Mouse (Mus musculus): ENCODE data around the gene Hrct1. TPM values are rescaled to one million over a fixed set of nuclear protein-coding genes. Genes with fewer than 3 reads are reported as not detected.

Gene Hrct1
- polyA plus RNA-seq (2014; fragmentation: Nextera tagmentation; extraction: Ambion mirVana) = 0.29 TPM in 1 of 2 replicates, not detected in the other

DNA sequence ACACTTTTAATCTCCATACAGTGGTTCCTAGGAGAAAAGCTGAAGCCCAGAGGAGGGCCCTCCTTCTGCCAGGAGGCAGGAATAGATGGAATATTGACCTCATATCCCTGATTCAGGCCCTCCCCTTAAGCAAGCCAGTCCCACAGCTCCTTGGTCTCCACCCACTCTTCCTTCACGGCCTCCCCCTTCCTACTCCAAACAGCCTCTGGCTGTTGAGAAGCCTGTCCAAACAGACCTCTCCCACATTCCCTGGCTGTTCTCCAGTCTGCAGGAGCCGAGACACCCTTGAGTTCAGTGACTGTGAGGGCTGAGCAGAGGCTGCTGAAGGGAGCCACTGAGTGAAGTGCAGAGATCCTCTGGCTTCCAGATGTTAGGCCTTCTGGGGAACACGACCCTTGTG, at the start of gene Hrct1:
Hrct1 (plus strand) TSS at position 194 of the 400 bp plus-strand sequence.
- H3K36me3 ChIP-seq (ENCODE audit: control insufficient read depth, insufficient read depth, low read length) = no peaks in the 10 kb centered on the region
- no peak within 1 kb of the TSS for H3K9ac ChIP-seq (ENCODE audit: low read length)
- 34% methylated on average over 3 of the region's 3 CpGs for WGBS
- H3K9me3 ChIP-seq (ENCODE audit: control insufficient read depth, low read length) = no peaks in the 10 kb centered on the region
- H3K4me2 ChIP-seq (ENCODE audit: low read depth, severe bottlenecking) = no peak within 1 kb of the TSS
- no peaks in the 10 kb centered on the region for H3K27me3 ChIP-seq (ENCODE audit: control insufficient read depth, insufficient read depth, low read length)
- ATAC-seq (ENCODE audit: insufficient number of reproducible peaks, low FRiP score, low TSS enrichment, low read depth) = no peak
- H3K27ac ChIP-seq (replicated peaks; ENCODE audit: low read depth, low read length) = no peak within 1 kb of the TSS
- 0 out of 2 replicates have a peak, but pooled peaks cover 2% of the 10 kb centered on the region for H3K4me1 ChIP-seq (ENCODE audit: control insufficient read depth, insufficient read depth, low read length)
- DNase-seq (ENCODE audit: low spot score) = no peak
- H3K4me3 ChIP-seq (ENCODE audit: low read depth, low read length) = no peak within 1 kb of the TSS

DNA sequence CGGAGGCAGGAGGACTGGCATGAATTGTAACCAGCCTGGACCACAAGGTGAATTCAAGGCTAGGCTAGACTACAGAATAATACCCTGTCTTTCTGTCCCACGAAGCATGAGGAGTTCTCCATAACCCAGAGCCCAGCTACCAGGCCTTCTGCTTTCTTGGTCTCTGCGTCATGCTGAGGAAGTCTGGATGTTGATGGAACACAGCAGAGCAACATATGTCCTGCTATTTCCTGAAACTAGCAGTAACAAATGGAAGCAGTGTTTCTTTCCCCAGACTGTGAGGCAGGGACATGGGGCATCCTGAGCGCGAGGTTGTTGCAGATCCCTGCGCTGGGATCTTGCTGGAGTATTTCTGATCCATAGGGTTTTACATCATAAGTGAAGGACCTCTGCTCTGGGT, 48.4 kb upstream of the Hrct1 start:
- H3K4me1 ChIP-seq (ENCODE audit: control insufficient read depth, insufficient read depth, low read length) = no peaks in the 10 kb centered on the region
- no peak overlapping the region for H3K4me2 ChIP-seq (ENCODE audit: low read depth, severe bottlenecking)
- no peak for DNase-seq (ENCODE audit: low spot score)
- H3K27ac ChIP-seq (replicated peaks; ENCODE audit: low read depth, low read length) = no peak overlapping the region
- WGBS = 88% methylated on average over 6 of the region's 6 CpGs
- no peak for ATAC-seq (ENCODE audit: insufficient number of reproducible peaks, low FRiP score, low TSS enrichment, low read depth)
- H3K27me3 ChIP-seq (ENCODE audit: control insufficient read depth, insufficient read depth, low read length) = no peaks in the 10 kb centered on the region
- H3K36me3 ChIP-seq (ENCODE audit: control insufficient read depth, insufficient read depth, low read length) = no peaks in the 10 kb centered on the region; the same call in 1 of the 2 replicates
- H3K4me3 ChIP-seq (ENCODE audit: low read depth, low read length) = no peak overlapping the region
- H3K9me3 ChIP-seq (ENCODE audit: control insufficient read depth, low read length) = no peaks in the 10 kb centered on the region
- no peak overlapping the region for H3K9ac ChIP-seq (ENCODE audit: low read length)

DNA sequence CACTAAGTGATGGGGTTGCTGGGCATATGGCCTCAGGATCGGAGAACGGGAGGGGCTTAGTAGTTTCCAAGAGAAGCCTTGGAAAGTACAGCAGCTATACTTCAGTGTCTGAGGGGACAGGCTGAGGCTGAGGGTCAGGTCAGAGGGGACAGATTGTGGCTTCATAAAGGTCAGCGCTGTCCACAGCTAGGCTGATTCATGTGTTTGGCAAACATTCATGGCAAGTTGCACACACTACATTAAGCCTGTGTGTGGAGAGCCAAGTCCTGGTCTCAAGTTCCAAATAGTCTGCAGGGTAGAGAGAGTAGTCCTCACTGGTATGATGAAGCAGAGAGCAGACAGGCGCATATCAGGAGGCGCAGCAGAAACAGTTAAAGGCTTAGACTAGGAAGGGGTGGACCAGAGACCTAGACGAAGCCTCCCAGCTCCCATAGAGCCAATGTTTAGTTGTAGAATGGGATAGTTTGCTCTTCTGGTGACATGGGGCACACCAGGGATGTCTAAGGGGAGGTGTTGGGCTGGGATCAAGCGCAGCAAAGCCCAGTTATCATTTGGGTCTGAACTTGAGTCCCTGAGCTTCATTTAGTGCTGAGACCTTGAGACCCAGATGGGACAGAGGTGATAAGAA, 47.5 kb upstream of the Hrct1 start:
- H3K27me3 ChIP-seq (ENCODE audit: control insufficient read depth, insufficient read depth, low read length) = no peaks in the 10 kb centered on the region
- ATAC-seq (ENCODE audit: insufficient number of reproducible peaks, low FRiP score, low TSS enrichment, low read depth) = no peak
- no peak for DNase-seq (ENCODE audit: low spot score)
- 83% methylated on average over 7 of the region's 7 CpGs for WGBS
- H3K9me3 ChIP-seq (ENCODE audit: control insufficient read depth, low read length) = no peaks in the 10 kb centered on the region
- H3K4me1 ChIP-seq (ENCODE audit: control insufficient read depth, insufficient read depth, low read length) = no peaks in the 10 kb centered on the region
- H3K4me2 ChIP-seq (ENCODE audit: low read depth, severe bottlenecking) = no peak overlapping the region
- H3K27ac ChIP-seq (replicated peaks; ENCODE audit: low read depth, low read length) = no peak overlapping the region
- H3K9ac ChIP-seq (ENCODE audit: low read length) = no peak overlapping the region
- no peaks in the 10 kb centered on the region; the same call in 1 of the 2 replicates for H3K36me3 ChIP-seq (ENCODE audit: control insufficient read depth, insufficient read depth, low read length)
- H3K4me3 ChIP-seq (ENCODE audit: low read depth, low read length) = no peak overlapping the region

DNA sequence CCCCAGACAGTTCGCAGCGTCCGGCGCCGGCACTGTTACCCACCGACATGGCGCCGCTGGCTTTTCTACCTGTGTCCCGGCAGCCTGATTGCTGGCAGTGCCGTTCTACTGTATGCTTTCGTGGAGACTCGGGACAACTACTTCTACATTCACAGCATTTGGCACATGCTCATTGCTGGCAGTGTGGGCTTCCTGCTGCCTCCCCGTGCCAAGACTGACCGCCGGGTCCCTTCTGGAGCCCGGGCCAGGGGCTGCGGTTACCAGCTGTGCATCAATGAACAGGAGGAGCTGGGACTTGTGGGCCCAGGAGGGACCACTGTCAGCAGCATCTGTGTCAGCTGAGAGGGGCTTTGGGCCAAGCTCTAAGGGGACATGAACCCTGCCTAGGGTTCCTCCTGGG, 37.0 kb upstream of the Hrct1 start:
- Histone ChIP-seq H3K27me3 (ENCODE audit: control insufficient read depth, insufficient read depth, low read length) (no peaks in the 10 kb centered on the region), H3K9me3 (ENCODE audit: control insufficient read depth, low read length) (no peaks in the 10 kb centered on the region), H3K9ac (ENCODE audit: low read length) (no peak overlapping the region), H3K36me3 (ENCODE audit: control insufficient read depth, insufficient read depth, low read length) (0 out of 2 replicates have a peak, but pooled peaks cover 2% of the 10 kb centered on the region), H3K4me3 (ENCODE audit: low read depth, low read length) (no peak overlapping the region), H3K4me2 (ENCODE audit: low read depth, severe bottlenecking) (no peak overlapping the region), H3K27ac (replicated peaks; ENCODE audit: low read depth, low read length) (no peak overlapping the region), H3K4me1 (ENCODE audit: control insufficient read depth, insufficient read depth, low read length) (no peaks in the 10 kb centered on the region)
- 95% methylated on average over 17 of the region's 17 CpGs for WGBS
- DNase-seq (ENCODE audit: low spot score) (no peak), ATAC-seq (ENCODE audit: insufficient number of reproducible peaks, low FRiP score, low TSS enrichment, low read depth) (no peak)

DNA sequence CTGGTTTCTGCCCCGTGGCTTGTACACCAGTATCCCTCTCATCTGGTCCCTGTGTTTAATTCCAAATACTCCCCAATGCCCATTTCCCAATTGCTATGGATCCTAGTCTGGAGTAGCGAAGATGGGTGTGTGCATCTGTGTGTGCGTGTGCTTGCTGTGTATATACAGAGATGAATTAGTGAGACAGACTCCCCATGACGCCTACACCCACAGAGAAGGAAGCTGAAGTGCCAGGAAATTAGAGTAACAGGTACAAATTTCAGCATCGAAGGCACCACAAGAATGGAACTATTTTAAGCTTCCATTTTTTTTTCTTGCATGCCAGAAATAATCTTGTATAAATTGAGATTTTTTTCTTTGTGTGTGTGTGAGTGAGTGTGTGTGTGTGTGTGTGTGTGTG, 36.0 kb upstream of the Hrct1 start:
- Histone ChIP-seq H3K9me3 (ENCODE audit: control insufficient read depth, low read length) (no peaks in the 10 kb centered on the region), H3K4me2 (ENCODE audit: low read depth, severe bottlenecking) (no peak overlapping the region), H3K27me3 (ENCODE audit: control insufficient read depth, insufficient read depth, low read length) (no peaks in the 10 kb centered on the region), H3K9ac (ENCODE audit: low read length) (no peak overlapping the region), H3K36me3 (ENCODE audit: control insufficient read depth, insufficient read depth, low read length) (0 out of 2 replicates have a peak, but pooled peaks cover 2% of the 10 kb centered on the region), H3K27ac (replicated peaks; ENCODE audit: low read depth, low read length) (no peak overlapping the region), H3K4me3 (ENCODE audit: low read depth, low read length) (no peak overlapping the region), H3K4me1 (ENCODE audit: control insufficient read depth, insufficient read depth, low read length) (no peaks in the 10 kb centered on the region)
- WGBS = 87% methylated on average over 5 of the region's 5 CpGs
- ATAC-seq (ENCODE audit: insufficient number of reproducible peaks, low FRiP score, low TSS enrichment, low read depth) (no peak), DNase-seq (ENCODE audit: low spot score) (no peak)

DNA sequence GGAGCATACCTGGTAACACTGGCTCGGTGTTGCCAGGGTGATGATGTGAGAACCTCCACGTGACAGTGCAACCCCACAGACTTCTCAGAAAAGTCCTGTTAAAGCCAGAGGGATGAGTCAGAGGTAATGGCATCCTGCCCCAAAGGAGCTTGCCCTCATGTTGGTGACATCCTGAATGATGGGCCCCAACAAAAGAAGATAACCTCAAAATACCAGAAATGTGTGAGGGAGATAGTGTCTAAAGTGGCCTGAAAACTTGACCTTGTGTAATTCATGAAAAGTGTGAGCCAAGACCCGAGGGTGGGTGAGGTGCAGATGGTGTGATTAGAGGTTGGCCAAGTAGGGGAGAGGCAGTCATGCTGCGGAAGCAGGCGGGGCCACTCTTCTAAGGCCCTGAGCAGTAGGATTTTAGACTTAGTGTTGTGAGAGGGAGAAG, 33.2 kb upstream of the Hrct1 start:
- ATAC-seq (ENCODE audit: insufficient number of reproducible peaks, low FRiP score, low TSS enrichment, low read depth) (no peak), DNase-seq (ENCODE audit: low spot score) (no peak)
- Histone ChIP-seq H3K4me1 (ENCODE audit: control insufficient read depth, insufficient read depth, low read length) (no peaks in the 10 kb centered on the region), H3K4me2 (ENCODE audit: low read depth, severe bottlenecking) (no peak overlapping the region), H3K9ac (ENCODE audit: low read length) (no peak overlapping the region), H3K36me3 (ENCODE audit: control insufficient read depth, insufficient read depth, low read length) (no peaks in the 10 kb centered on the region), H3K4me3 (ENCODE audit: low read depth, low read length) (no peak overlapping the region), H3K27me3 (ENCODE audit: control insufficient read depth, insufficient read depth, low read length) (no peaks in the 10 kb centered on the region), H3K9me3 (ENCODE audit: control insufficient read depth, low read length) (no peaks in the 10 kb centered on the region), H3K27ac (replicated peaks; ENCODE audit: low read depth, low read length) (no peak overlapping the region)
- 72% methylated on average over 5 of the region's 5 CpGs for whole genome bisulfite sequencing

DNA sequence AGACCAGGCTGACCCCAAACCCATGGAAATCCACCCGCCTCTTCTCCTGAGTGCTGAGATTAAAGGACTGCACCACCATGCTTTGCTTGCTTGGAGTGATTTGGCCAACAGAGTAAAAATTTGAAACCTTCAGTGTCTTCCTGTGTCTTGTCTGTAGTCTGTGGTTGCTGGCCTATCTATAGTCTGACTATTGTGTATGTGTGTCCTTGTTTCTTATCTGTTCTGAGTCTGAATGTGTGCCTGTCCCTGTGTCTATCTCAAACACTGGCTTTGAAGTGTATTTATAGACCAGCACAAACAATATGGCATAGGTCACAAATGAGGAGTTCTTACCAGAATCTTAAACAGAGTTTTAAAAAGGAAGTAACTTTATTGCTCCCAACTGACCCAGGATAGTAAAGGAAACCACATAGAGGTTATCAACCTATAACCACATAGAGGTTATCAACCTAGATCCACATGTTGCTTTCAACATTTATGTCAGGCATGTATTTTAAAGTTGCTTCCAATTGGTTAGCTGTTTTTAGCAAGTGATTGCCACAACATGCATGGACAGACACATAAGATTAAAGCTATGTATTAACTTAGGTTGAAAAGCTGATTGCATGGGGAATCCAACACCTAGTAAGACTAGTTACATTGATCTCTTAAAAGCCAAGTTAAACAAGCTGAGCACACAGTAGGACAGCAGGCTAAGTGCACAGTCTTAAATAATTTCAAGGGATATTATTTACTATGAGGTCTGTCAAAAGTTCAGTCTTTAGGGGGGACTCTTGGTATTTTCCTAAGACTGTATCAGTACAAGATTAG, 32.3 kb upstream of the Hrct1 start:
- H3K36me3 ChIP-seq (ENCODE audit: control insufficient read depth, insufficient read depth, low read length) = no peaks in the 10 kb centered on the region
- no peaks in the 10 kb centered on the region for H3K4me1 ChIP-seq (ENCODE audit: control insufficient read depth, insufficient read depth, low read length)
- H3K27ac ChIP-seq (replicated peaks; ENCODE audit: low read depth, low read length) = no peak overlapping the region
- WGBS = 83% methylated on average over 1 of the region's 1 CpGs
- no peak for DNase-seq (ENCODE audit: low spot score)
- no peaks in the 10 kb centered on the region for H3K9me3 ChIP-seq (ENCODE audit: control insufficient read depth, low read length)
- H3K4me3 ChIP-seq (ENCODE audit: low read depth, low read length) = no peak overlapping the region
- H3K27me3 ChIP-seq (ENCODE audit: control insufficient read depth, insufficient read depth, low read length) = no peaks in the 10 kb centered on the region
- ATAC-seq (ENCODE audit: insufficient number of reproducible peaks, low FRiP score, low TSS enrichment, low read depth) = no peak
- no peak overlapping the region for H3K4me2 ChIP-seq (ENCODE audit: low read depth, severe bottlenecking)
- H3K9ac ChIP-seq (ENCODE audit: low read length) = no peak overlapping the region

DNA sequence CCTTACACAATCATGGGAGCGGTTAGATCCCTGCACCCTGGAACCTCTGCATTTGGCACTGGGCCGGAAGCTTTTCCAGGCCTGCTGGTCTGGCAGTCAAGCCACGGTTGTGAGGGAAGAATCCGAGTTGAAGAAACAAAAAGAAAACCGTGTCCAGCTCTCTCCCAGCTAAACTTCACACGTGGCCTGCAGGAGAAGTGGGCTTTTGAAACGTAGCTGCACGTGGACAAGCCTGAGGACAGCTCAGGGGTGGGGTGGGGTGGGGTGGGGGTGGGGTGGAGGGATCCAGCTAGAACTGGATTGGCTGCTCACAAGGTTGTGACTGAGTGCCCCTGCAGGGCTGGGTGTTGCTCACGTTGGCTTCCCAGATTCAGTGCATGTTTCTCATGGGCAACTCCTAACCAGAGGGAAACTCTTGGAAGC, 31.7 kb upstream of the Hrct1 start:
- no peaks in the 10 kb centered on the region for H3K9me3 ChIP-seq (ENCODE audit: control insufficient read depth, low read length)
- no peaks in the 10 kb centered on the region for H3K4me1 ChIP-seq (ENCODE audit: control insufficient read depth, insufficient read depth, low read length)
- H3K4me3 ChIP-seq (ENCODE audit: low read depth, low read length) = no peak overlapping the region
- ATAC-seq (ENCODE audit: insufficient number of reproducible peaks, low FRiP score, low TSS enrichment, low read depth) (no peak), DNase-seq (ENCODE audit: low spot score) (no peak)
- H3K27ac ChIP-seq (replicated peaks; ENCODE audit: low read depth, low read length) = no peak overlapping the region
- H3K9ac ChIP-seq (ENCODE audit: low read length) = no peak overlapping the region
- no peaks in the 10 kb centered on the region for H3K27me3 ChIP-seq (ENCODE audit: control insufficient read depth, insufficient read depth, low read length)
- H3K4me2 ChIP-seq (ENCODE audit: low read depth, severe bottlenecking) = no peak overlapping the region
- no peaks in the 10 kb centered on the region for H3K36me3 ChIP-seq (ENCODE audit: control insufficient read depth, insufficient read depth, low read length)
- WGBS = 42% methylated on average over 9 of the region's 9 CpGs
